Mouse (Mus musculus) midbrain, embryonic 12.5 days (tissue): ENCODE measurements at regions not wholly inside any gene's neighbourhood (a gene's known extent, or its start where the extent isn't known, plus 50 kb on each side); places are given as distances from the start of the nearest gene placed in this dataset.
"Not testable (repeated sequence)": the region's sequence is repeated elsewhere in the genome, so short reads cannot be mapped to it uniquely, and the experiment has no call there.

Source experiments
- ATAC-seq: fragments of 200-750 bp; cut with Nextera tagmentation; 2 replicates; pipeline ENCODE4 v1.8.0; 2017; ENCODE audit warnings: low read depth, moderate TSS enrichment, moderate library complexity; ENCODE audit not compliant: low FRiP score
- H3K27ac ChIP-seq: fragments of 300-500 bp; sonication (generic); replicated peaks from 2 replicates; pipeline ENCODE4 v1.5.1; 2016; ENCODE audit warnings: mild to moderate bottlenecking
- H3K27me3 ChIP-seq: fragments of 300-500 bp; sonication (generic); 2 replicates; pipeline ENCODE4 v1.6.1; 2016; ENCODE audit warnings: mild to moderate bottlenecking
- H3K36me3 ChIP-seq: fragments of 300-500 bp; sonication (generic); 2 replicates; pipeline ENCODE4 v1.6.1; 2016
- H3K4me1 ChIP-seq: fragments of 300-500 bp; sonication (generic); 2 replicates; pipeline ENCODE4 v1.6.1; 2016
- H3K4me2 ChIP-seq: fragments of 300-500 bp; sonication (generic); replicated peaks from 2 replicates; pipeline ENCODE4 v1.6.1; 2016; ENCODE audit warnings: mild to moderate bottlenecking, moderate library complexity
- H3K4me3 ChIP-seq: fragments of 300-500 bp; sonication (generic); 2 replicates; pipeline ENCODE4 v1.5.1; 2016; ENCODE audit warnings: mild to moderate bottlenecking
- H3K9ac ChIP-seq: fragments of 300-500 bp; sonication (generic); replicated peaks from 2 replicates; pipeline ENCODE4 v1.6.1; 2016; ENCODE audit warnings: mild to moderate bottlenecking, moderate library complexity
- H3K9me3 ChIP-seq: fragments of 300-500 bp; sonication (generic); 2 replicates; pipeline ENCODE4 v1.6.1; 2016; ENCODE audit warnings: mild to moderate bottlenecking
- WGBS: fragments of 180-500 bp; shearing (Covaris S2); methylation state at CpG from one replicate; pipeline ENCODE4 v1.1.7; 2016; 5-methylcytosine and 5-hydroxymethylcytosine counted together

DNA sequence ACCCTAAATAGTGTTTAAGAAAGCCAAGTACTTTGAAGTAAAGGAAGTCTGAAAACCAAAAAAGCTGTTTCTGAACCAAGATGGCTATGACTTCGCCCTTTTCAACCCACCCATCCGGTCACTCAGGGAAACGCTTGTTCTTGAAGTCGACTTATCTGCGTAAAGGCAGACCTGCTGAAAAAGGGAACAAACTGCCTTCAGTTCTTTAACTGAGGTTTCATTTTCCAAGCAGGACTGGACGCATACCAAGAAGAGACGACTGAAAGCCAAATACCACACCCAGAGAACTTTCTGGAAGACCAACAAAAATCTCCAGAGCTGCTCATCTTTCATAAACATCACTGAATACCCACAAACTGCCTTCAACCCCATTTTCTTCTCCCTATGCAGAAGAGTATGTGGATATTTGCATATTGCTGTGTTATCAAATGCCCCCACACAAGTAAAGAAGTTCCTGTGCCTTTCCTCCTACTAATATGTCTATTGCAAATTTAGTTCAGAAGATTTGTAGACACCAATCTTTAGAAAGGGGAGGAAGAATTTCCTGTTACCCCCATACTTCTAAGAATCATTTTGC, 103.5 kb upstream of the Fam3c start:
- no peaks in the 10 kb centered on the region for H3K27me3 ChIP-seq

DNA sequence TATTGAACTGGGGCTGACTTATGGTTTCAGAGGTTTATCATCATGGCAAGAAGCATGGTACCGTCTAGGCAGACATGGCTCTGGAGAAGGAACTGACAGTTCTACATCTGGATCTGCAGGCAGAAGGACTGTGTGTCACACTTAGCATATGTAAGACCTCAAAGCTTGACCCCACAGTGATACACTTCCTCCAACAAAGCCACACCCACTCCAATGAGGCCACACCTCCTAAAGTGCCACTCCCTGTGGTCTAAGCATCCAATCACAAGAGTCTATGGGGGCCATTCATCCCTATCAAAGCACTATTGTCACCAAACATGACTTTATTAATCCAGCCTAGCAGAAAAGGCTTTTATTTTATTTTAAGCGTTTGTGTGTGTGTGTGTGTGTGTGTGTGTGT, 96.2 kb upstream of the Fam3c start:
- Histone ChIP-seq H3K9me3 (no peaks in the 10 kb centered on the region), H3K27ac (no peak overlapping the region), H3K4me3 (no peak overlapping the region), H3K4me2 (no peak overlapping the region), H3K4me1 (no peaks in the 10 kb centered on the region), H3K27me3 (no peaks in the 10 kb centered on the region), H3K9ac (no peak overlapping the region), H3K36me3 (no peaks in the 10 kb centered on the region)
- ATAC-seq, result no peak
- WGBS, result 79% methylated on average over 2 of the region's 2 CpGs

More for the DNA sequence above, 103.5 kb upstream of the Fam3c start:
- Histone ChIP-seq H3K27ac (no peak overlapping the region), H3K9ac (no peak overlapping the region), H3K4me3 (no peak overlapping the region), H3K9me3 (no peaks in the 10 kb centered on the region), H3K4me1 (no peaks in the 10 kb centered on the region), H3K36me3 (no peaks in the 10 kb centered on the region), H3K4me2 (no peak overlapping the region)
- no peak for ATAC-seq
- WGBS, result 93% methylated on average over 7 of the region's 7 CpGs

DNA sequence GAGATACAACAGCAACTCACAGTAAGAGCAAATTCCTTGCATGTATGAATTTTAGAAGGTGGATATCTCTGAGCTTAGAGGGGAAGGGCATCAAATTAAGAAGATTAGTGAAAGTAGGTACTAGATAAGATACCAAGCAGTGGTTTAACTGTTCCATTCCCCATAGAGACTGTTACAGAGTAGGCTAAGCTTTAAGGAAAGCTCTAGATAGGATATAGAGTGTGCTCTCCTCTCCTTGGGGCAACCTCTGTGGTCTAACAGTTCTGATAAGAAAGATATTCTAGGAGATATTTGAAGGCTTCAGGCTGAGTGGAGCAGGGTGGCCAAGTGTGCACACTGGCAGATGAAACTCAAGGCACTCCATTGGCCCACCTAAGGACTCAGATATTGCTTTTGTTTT, 94.5 kb upstream of the Fam3c start:
- Histone ChIP-seq H3K36me3 (no peaks in the 10 kb centered on the region), H3K27me3 (no peaks in the 10 kb centered on the region), H3K4me2 (no peak overlapping the region), H3K4me1 (no peaks in the 10 kb centered on the region), H3K9me3 (no peaks in the 10 kb centered on the region), H3K4me3 (no peak overlapping the region), H3K9ac (no peak overlapping the region), H3K27ac (no peak overlapping the region)
- no peak for ATAC-seq

DNA sequence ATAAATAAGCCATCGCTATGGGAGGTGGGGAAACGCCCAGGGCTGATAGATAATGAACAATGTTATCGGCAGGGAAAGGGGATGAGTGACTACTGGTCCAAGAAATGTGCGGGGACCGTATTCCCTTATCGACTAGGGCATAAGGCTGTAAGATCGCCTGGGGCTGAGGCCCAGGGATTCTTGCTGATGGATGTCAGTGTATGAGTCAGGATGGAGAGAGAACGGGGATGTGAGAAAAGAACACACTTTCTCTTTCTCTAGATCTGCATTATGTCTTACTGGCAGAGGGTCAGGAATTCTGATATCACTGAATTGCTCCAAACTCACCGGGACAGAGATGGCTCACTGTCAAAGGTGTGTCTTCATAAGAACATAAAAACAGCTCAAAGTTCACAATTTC, 92.9 kb upstream of the Fam3c start:
- WGBS, result 90% methylated on average over 9 of the region's 9 CpGs
- Histone ChIP-seq H3K9ac (no peak overlapping the region), H3K36me3 (no peaks in the 10 kb centered on the region), H3K27ac (no peak overlapping the region), H3K9me3 (no peaks in the 10 kb centered on the region), H3K27me3 (no peaks in the 10 kb centered on the region), H3K4me1 (no peaks in the 10 kb centered on the region), H3K4me3 (no peak overlapping the region), H3K4me2 (no peak overlapping the region)
- no peak for ATAC-seq

DNA sequence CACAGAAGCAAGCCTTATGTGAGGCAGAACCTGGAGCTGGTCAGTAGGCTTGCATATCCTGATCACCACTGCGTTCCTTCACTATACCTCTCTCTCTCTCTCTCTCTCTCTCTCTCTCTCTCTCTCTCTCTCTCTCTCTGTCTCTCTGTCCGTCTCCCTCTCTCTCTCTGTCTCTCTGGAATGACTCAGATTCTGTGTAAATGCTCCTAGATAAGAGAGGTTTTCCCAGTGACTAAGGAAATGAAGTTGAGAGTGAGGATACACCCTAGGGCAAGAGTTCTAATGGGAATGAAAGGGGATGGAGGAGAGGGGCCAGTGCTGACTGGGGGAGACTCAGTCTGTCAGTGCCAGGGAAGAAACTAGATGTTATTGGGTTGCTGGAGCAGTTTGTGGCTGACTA, 91.6 kb upstream of the Fam3c start:
- Histone ChIP-seq H3K4me2 (no peak overlapping the region), H3K9me3 (no peaks in the 10 kb centered on the region), H3K27ac (no peak overlapping the region), H3K4me3 (no peak overlapping the region), H3K27me3 (no peaks in the 10 kb centered on the region), H3K4me1 (no peaks in the 10 kb centered on the region), H3K36me3 (no peaks in the 10 kb centered on the region), H3K9ac (no peak overlapping the region)
- 76% methylated on average over 2 of the region's 2 CpGs for WGBS
- ATAC-seq, result no peak

DNA sequence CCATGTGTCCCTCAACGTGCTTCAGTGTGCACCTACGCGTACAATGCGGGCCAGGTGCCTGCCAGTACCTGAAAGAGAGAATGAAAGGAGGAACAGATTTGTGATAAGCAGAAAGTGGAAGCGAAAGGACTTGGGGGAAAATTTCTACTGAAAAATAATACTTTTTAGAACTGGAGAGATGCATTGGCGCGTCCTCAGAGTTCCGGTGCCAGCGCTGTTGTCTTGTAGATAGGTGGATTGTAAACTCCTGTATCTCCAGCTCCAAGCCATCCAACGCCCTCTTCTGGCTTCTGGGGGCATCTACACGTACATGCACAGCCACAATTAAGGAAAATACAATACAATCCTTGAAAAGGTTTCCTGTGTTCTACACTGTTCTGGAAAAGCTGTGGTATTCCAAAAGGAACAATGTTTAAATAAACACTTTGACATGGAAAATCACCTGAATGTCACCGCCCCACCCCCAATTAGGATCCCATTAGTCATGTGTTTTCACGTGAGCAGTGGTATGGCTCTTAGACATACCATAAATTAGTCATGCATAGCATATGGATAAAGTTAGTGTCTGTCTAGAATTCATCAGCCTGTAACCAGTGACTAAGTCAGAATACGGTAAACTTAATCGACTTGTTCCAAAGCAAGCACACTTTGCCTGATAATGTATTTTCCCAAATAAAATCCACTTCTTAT, 90.7 kb upstream of the Fam3c start:
- no peak overlapping the region for H3K9ac ChIP-seq
- no peak overlapping the region for H3K27ac ChIP-seq
- H3K4me1 ChIP-seq, result no peaks in the 10 kb centered on the region
- 86% methylated on average over 15 of the region's 15 CpGs for WGBS
- H3K27me3 ChIP-seq, result no peaks in the 10 kb centered on the region
- ATAC-seq, result no peak
- H3K4me3 ChIP-seq, result no peak overlapping the region
- H3K36me3 ChIP-seq, result no peaks in the 10 kb centered on the region
- H3K9me3 ChIP-seq, result no peaks in the 10 kb centered on the region
- no peak overlapping the region for H3K4me2 ChIP-seq

DNA sequence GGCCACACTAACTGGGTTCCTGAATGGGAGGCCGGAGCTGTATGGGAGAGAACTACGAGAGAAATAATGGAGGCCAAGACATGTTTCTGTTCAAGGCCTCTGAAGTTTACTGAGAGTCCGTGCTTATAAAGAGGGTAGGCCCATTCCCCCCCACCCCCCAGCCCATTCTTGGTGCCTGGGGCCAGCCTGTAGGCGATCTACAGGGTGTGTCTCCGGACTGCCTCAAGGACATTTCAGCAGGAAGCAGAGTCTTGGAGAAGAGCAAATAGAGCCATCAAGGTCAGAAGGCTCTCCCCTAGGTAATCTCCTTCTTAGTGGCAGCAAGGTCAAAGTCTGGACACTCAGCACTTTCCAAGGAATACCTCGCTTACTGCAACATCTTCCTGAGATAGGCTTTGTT, 88.8 kb upstream of the Fam3c start:
- not testable (repeated sequence) for H3K36me3 ChIP-seq, H3K9me3 ChIP-seq, ATAC-seq, H3K4me3 ChIP-seq, H3K27me3 ChIP-seq, H3K27ac ChIP-seq, H3K4me2 ChIP-seq, H3K4me1 ChIP-seq, H3K9ac ChIP-seq
- WGBS, result 89% methylated on average over 6 of the region's 6 CpGs

DNA sequence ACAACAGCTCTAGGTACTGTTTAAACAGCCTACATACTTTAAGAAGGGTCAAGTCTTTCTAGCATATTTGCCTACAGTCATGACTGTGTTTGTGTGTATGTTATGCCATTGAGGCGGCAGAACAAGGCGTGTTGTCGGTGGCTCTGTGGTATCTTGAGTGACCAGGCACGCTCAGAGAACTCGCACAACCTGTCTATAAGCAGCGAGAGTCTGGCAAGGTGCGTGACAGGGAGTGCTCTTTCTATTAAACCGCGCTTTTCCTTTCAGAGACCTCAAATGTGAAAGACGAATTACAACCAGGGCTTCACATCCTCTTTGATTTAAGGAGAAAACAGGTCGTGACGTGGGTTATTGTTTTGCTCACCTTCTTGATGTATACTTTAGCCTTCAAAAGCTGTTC, 88.2 kb upstream of the Fam3c start:
- Histone ChIP-seq H3K27me3 (no peaks in the 10 kb centered on the region), H3K4me3 (no peak overlapping the region), H3K27ac (no peak overlapping the region), H3K4me1 (no peaks in the 10 kb centered on the region), H3K9ac (no peak overlapping the region), H3K9me3 (no peaks in the 10 kb centered on the region), H3K36me3 (no peaks in the 10 kb centered on the region), H3K4me2 (no peak overlapping the region)
- ATAC-seq, result no peak
- 86% methylated on average over 12 of the region's 12 CpGs for WGBS

DNA sequence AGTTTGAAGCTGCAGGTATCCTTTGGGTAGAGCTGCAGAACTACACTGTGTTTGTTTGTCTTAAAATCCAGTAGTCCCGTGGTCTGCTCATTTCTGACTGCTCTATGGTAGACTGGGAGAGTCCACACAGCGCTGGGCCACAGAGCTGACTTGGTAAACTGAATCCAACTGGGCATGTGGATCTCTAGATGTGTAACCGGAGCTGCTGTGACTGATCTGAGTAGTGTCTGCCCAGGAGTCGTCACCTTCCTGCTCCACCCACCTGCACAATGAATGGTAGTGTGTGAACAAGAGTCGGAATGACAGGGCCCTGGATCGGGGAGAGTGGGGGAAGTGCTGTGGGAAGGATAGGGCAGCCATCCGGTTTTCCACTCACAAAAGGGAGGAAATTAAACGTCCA, 87.5 kb upstream of the Fam3c start:
- WGBS, result 62% methylated on average over 8 of the region's 8 CpGs
- no peak overlapping the region for H3K4me2 ChIP-seq
- no peak for ATAC-seq

DNA sequence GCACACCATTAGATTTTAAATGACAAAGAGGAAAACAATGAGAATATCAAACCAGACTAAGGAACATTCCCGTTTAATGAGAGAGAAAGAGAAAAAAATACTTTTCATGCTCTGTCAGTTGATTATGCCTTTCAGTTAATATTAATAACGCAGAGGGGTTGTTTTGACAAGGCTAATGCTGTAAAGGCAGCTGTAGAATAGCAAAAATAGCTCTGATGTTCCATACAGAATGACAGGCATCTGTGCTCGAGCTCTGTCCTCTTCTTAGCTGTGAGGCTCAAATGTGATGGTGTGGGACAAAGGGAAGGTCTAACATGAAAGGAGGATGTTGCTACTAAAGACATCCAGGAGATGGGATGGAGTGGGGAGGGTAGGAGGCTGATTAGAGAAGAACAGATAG, 87.1 kb upstream of the Fam3c start:
- no peak overlapping the region for H3K4me3 ChIP-seq
- no peaks in the 10 kb centered on the region for H3K4me1 ChIP-seq
- H3K4me2 ChIP-seq, result no peak overlapping the region
- H3K27ac ChIP-seq, result no peak overlapping the region
- H3K9me3 ChIP-seq, result no peaks in the 10 kb centered on the region
- no peak for ATAC-seq
- H3K36me3 ChIP-seq, result no peaks in the 10 kb centered on the region
- no peak overlapping the region for H3K9ac ChIP-seq
- no peaks in the 10 kb centered on the region for H3K27me3 ChIP-seq
- WGBS, result 82% methylated on average over 3 of the region's 3 CpGs

More for the DNA sequence above, 87.5 kb upstream of the Fam3c start:
- Histone ChIP-seq H3K36me3 (no peaks in the 10 kb centered on the region), H3K9ac (no peak overlapping the region), H3K9me3 (no peaks in the 10 kb centered on the region), H3K4me1 (no peaks in the 10 kb centered on the region), H3K4me3 (no peak overlapping the region), H3K27ac (no peak overlapping the region), H3K27me3 (no peaks in the 10 kb centered on the region)

DNA sequence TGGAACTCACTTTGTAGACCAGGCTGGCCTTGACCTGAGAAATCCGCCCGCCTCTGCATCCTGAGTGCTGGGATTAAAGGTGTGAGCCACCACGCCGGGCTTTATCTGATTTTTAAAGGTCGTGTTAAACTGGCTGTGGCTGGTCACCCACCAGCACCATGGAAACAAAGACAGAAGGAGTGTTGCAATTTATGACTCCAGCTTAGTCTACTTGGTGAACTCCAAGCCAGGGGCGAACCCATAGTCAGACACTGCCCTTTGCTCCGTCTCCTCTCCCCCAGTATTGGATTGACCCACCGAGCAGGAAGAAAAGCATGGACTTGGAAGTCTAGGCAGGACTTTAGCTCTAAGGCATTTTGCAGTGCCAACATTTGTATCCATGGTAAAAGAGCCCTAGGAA, 86.5 kb upstream of the Fam3c start:
- Histone ChIP-seq H3K27ac (no peak overlapping the region), H3K4me1 (no peaks in the 10 kb centered on the region), H3K4me3 (no peak overlapping the region), H3K4me2 (no peak overlapping the region), H3K36me3 (no peaks in the 10 kb centered on the region), H3K9ac (no peak overlapping the region), H3K9me3 (no peaks in the 10 kb centered on the region), H3K27me3 (no peaks in the 10 kb centered on the region)
- 87% methylated on average over 8 of the region's 8 CpGs for WGBS
- ATAC-seq, result no peak

DNA sequence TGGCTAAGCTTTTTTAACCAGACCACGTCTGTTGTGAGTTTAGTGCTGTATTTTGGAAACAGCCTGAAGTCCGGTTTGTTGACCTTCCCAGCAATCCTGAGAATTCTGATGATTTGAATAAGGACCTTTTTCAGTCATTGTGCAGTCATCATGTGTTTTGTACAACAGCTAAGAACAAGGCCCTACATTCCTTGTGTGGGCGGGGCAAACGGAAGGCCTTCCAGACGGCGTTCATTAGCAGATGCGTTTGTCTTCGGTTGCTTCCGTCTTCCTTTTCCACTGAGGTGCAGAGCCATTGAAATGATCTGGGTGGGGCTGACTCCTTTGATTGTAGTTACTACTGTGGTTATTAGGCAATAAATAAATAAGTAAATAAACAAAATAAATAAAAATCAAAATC, 83.8 kb upstream of the Fam3c start:
- no peak overlapping the region for H3K27ac ChIP-seq
- no peak for ATAC-seq
- no peaks in the 10 kb centered on the region for H3K4me1 ChIP-seq
- no peak overlapping the region for H3K9ac ChIP-seq
- H3K27me3 ChIP-seq, result no peaks in the 10 kb centered on the region
- WGBS, result 91% methylated on average over 9 of the region's 9 CpGs
- no peaks in the 10 kb centered on the region for H3K9me3 ChIP-seq
- no peak overlapping the region for H3K4me2 ChIP-seq
- H3K4me3 ChIP-seq, result no peak overlapping the region
- no peaks in the 10 kb centered on the region for H3K36me3 ChIP-seq

DNA sequence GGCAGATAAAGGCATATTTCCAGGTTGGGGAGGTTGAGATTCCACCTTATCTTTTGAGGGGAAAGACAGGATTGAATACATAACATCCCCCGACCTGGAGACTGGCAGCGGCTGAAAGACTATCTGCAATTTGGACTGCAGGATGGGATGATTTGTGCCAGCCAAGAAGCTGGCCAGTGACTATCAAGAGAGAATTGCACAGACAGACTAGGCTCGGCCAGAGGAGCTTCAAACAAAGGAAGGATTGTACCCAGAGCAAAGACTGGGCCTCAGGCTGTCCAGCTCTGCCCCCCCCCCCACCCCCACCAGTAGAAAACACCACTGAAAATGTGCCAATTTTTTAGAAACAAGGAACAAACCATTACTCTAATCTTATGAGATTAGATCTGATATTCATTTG, 73.0 kb upstream of the Fam3c start:
- Histone ChIP-seq H3K4me3 (no peak overlapping the region), H3K9ac (no peak overlapping the region), H3K27ac (no peak overlapping the region), H3K4me1 (no peaks in the 10 kb centered on the region), H3K36me3 (no peaks in the 10 kb centered on the region), H3K4me2 (no peak overlapping the region), H3K27me3 (no peaks in the 10 kb centered on the region), H3K9me3 (no peaks in the 10 kb centered on the region)
- no peak for ATAC-seq
- 56% methylated on average over 3 of the region's 3 CpGs for WGBS
